Mouse (Mus musculus) megakaryocyte-erythroid progenitor cell, adult 5 weeks (primary cell): ENCODE data around the gene Olfr1049. TPM values are rescaled to one million over a fixed set of nuclear protein-coding genes. Genes with fewer than 3 reads are reported as not detected.

Experiments used
- polyA plus RNA-seq: library from polyadenylated mRNA; stranded (reverse); fragments of >175 nt; gene quantifications from 2 replicates; pipeline ENCODE4 v1.2.3, GENCODE M21; 2012

Gene Olfr1049
- not detected in 2 replicates for polyA plus RNA-seq

DNA sequence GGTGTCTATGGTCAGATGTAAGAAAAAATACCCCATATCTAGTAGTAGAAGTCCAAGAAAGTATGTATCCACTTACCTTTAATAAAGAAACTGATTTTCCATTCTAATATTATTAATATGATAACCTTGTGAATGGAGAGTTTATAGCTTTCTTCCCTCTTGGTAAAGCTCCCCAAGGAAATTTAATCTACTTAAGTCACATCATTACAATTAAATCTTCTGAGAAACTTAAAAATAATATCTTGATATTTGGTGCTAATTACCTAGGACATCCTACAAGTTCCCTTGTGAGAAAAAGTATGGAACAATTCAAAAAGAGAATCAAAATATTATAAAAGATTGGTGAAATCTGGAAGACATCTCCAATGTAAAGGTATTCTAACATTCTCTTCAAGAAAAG is at the start of gene Olfr1049:
Olfr1049 (minus strand) TSS at position 101 of the 400 bp plus-strand sequence.

DNA sequence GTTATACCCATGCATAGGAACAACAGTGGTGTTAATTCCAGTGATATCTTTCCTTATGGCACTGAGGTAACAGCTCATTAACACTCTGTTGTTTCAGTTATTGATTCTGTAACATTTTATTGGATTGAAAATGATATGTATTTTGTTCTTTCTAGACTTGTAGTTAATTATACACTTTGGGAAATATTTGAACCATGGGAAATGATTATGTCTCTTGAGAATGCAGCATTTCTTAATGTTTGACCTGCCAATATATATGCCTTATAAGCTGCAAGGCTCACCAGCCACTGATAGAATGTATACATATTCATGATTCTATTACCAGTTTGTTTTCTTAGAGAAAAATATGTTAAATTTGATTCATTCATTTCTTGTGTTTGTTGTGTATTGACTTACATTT is 34.0 kb upstream of the Olfr1049 start, which contains the start of gene Olfr1052:
Olfr1052 (plus strand) TSS at position 301 of the 400 bp plus-strand sequence.

DNA sequence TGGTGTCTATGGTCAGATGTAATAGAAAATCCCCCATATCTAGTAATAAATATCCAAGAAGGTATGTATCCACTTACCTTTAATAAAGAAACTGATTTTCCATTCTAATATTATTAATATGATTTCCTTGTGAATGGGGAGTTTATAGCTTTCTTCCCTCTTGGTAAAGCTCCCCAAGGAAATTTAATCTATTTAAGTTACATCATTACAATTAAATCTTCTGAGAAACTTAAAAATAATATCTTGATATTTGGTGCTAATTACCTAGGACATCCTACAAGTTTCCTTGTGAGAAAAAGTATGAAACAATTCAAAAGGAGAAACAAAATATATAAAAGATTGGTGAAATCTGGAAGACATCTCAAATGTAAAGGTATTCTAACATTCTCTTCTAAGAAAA is 20.9 kb upstream of the Olfr1049 start, which contains the start of gene Olfr1051:
Olfr1051 (minus strand) TSS at position 101 of the 400 bp plus-strand sequence.

DNA sequence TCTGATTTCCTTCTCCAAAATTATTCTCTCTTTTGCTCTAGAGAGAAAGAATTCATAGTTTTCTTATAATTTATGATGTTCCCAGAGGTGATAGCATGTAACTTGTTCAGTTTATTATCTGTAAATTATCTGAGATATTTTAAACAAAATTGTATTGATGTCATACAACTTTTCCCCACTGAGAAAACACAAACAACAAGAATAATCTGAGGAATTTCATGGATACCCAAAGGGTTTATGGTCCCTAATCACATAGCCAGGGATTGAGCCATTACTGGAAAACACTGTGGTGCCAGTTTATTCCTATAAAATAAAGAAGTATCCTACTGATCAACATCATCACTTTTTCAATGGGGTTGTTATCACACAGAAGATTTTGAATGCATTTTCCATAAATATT is 17.9 kb downstream of the Olfr1049 start, which contains the start of gene Olfr1048:
Olfr1048 (minus strand) TSS at position 101 of the 400 bp plus-strand sequence.

DNA sequence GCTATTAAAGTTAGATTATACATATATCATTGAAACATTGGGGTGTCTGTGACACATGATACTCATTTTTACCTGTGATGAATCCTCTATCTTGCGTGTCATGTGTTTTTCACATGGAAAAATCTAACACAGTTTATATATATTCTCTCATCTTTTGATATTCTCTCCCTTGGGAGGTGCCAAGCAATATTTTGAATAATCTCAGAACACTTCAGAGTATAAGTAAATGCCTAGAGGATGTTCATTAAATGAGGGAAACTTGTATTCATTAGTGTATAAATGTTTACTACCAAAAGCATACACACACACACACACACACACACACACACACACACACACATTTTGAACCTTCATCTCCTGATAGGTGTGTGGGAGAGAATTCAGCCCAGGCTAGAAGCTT is 26.8 kb downstream of the Olfr1049 start, which contains the start of gene Olfr1047:
Olfr1047 (minus strand) TSS at position 101 of the 400 bp plus-strand sequence.

DNA sequence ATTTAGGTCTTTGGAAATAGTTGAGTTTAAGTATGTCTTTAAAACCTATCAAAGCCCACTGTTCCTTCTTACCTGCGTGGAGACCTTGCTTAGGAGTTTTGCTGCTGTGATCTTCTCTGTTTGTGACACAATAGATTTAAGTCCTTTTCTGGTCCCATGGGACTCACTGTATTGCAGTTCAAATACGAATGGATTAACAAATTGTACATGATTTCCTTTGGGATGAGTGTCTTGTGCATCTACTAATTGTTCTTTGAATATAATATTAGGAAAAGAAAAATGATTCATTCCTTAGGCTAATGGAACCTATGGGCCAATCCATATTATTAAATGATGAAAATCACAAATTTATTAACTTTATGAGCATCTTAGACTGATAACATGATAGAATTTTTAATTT is 38.9 kb downstream of the Olfr1049 start, which contains the start of gene Olfr1046:
Olfr1046 (minus strand) TSS at position 101 of the 400 bp plus-strand sequence.

Other genes starting within 250 kb of the Olfr1049 start
- 0.02 TPM in 1 of 2 replicates, not detected in the other for gene Olfr1033, start 237.7 kb downstream of the Olfr1049 start, polyA plus RNA-seq
- gene Olfr1034, start 212.5 kb downstream of the Olfr1049 start, polyA plus RNA-seq, result not detected in 2 replicates
- gene Olfr1036, start 184.3 kb downstream of the Olfr1049 start, polyA plus RNA-seq, result not detected in 2 replicates
- gene Olfr1037, start 170.9 kb downstream of the Olfr1049 start, polyA plus RNA-seq, result not detected in 2 replicates
- 0.02 TPM in 1 of 2 replicates, not detected in the other for gene Olfr1039, start 122.4 kb downstream of the Olfr1049 start, polyA plus RNA-seq
- not detected in 2 replicates for gene Olfr1040, start 111.6 kb downstream of the Olfr1049 start, polyA plus RNA-seq
- gene Olfr1042, start 96.5 kb downstream of the Olfr1049 start, polyA plus RNA-seq, result not detected in 2 replicates
- not detected in 2 replicates for gene Olfr1043, start 90.8 kb downstream of the Olfr1049 start, polyA plus RNA-seq
- not detected in 2 replicates for gene Olfr1044, start 80.5 kb downstream of the Olfr1049 start, polyA plus RNA-seq
- gene Olfr52, start 72.6 kb downstream of the Olfr1049 start, polyA plus RNA-seq, result not detected in 2 replicates
- not detected in 2 replicates for gene Olfr1045, start 55.3 kb downstream of the Olfr1049 start, polyA plus RNA-seq
- gene Olfr1046, start 39.0 kb downstream of the Olfr1049 start, polyA plus RNA-seq, result not detected in 2 replicates
- not detected in 2 replicates for gene Olfr1047, start 26.9 kb downstream of the Olfr1049 start, polyA plus RNA-seq
- not detected in 2 replicates for gene Olfr1048, start 18.0 kb downstream of the Olfr1049 start, polyA plus RNA-seq
- gene Olfr1051, start 20.8 kb upstream of the Olfr1049 start, polyA plus RNA-seq, result not detected in 2 replicates
- not detected in 2 replicates for gene Olfr1052, start 34.1 kb upstream of the Olfr1049 start, polyA plus RNA-seq
- gene Olfr1053, start 57.0 kb upstream of the Olfr1049 start, polyA plus RNA-seq, result not detected in 2 replicates
- not detected in 2 replicates for gene Olfr1054, start 77.1 kb upstream of the Olfr1049 start, polyA plus RNA-seq
- gene Olfr1055, start 92.0 kb upstream of the Olfr1049 start, polyA plus RNA-seq, result not detected in 2 replicates
- gene Olfr1056, start 104.1 kb upstream of the Olfr1049 start, polyA plus RNA-seq, result not detected in 2 replicates
- not detected in 2 replicates for gene Olfr1057, start 120.1 kb upstream of the Olfr1049 start, polyA plus RNA-seq
- gene Olfr1058, start 130.2 kb upstream of the Olfr1049 start, polyA plus RNA-seq, result not detected in 2 replicates
- gene Olfr1061, start 155.7 kb upstream of the Olfr1049 start, polyA plus RNA-seq, result not detected in 2 replicates
- not detected in 2 replicates for gene Olfr1062, start 168.4 kb upstream of the Olfr1049 start, polyA plus RNA-seq
- gene Olfr1065, start 192.3 kb upstream of the Olfr1049 start, polyA plus RNA-seq, result not detected in 2 replicates
- not detected in 2 replicates for gene Olfr1066, start 197.9 kb upstream of the Olfr1049 start, polyA plus RNA-seq
- gene Olfr228, start 229.1 kb upstream of the Olfr1049 start, polyA plus RNA-seq, result not detected in 2 replicates